Mouse (Mus musculus): ENCODE data around the gene Igsf3.

DNA sequence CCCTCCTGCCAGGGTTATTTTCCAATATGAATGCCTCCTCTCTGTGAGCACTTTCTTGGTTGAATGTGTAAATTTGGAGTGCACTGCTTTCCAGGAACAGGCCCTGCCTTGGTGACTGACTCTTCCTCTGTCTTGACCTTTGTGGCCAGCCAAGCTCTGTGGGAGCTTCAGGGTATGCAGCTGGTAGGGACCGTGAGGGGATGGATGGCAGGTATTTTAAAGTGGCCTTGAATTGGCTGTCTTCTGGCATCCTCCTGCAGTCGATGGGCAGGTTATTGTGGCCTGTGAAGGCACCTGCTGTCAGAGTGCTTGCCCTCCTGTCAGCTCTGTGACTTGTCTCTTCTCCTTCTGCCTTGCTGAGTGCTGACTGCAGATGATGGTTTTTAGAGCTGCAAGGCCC, 33.3 kb downstream of the Igsf3 start:
- TF ChIP-seq CTCF (IDR thresholded peaks at IDR 0.05; ENCODE audit: low read depth): no peak
- no peak for TF ChIP-seq EP300 (IDR thresholded peaks at IDR 0.05; ENCODE audit: low read depth)

Data from liver, embryonic 14.5 days (tissue).